Mouse (Mus musculus): ENCODE results near the gene Sdk1.

GRCm38 (mm10) chr5:141413013-141413412 is 171.7 kb downstream of the Sdk1 start:
- no peak for TF ChIP-seq CTCF (IDR thresholded peaks at IDR 0.05; ENCODE audit: control insufficient read depth, insufficient read depth, insufficient replicate concordance, low read depth, low read length)
- no peak for TF ChIP-seq POLR2A (IDR thresholded peaks at IDR 0.05; ENCODE audit: control insufficient read depth, low read depth, low read length)

Measured in testis, adult 2 months (tissue).